Mouse (Mus musculus): ENCODE data around the gene Fmnl2. TPM values are rescaled to one million over a fixed set of nuclear protein-coding genes. Genes with fewer than 3 reads are reported as not detected.

Fmnl2 gene
- polyA plus RNA-seq, 1 experiment from 2014 or later, result 17.1 TPM

DNA sequence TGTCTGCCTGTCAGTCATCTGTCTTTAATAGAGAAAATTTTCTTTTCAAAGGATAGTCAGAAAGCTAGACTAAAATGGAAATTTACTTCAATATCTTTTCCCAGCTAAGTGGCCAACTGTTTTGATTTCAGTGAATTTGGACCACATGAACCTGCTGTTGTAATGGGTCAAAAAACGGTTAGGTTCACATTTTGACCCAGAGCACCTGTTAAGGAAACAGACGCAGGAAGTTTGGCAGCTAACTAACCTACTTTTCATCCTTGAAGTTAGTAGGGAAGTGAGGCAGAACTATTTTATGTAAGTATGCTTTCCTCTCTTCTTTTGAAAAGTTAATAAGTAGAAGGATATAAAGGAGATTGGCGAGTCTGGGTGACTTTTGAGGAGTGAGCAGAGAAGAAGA is 69.7 kb downstream of the Fmnl2 start:
- Histone ChIP-seq H3K4me3 (no peak overlapping the region), H3K27ac (no peak overlapping the region), H3K9me3 (replicated peaks) (no peaks in the 10 kb centered on the region), H3K36me3 (ENCODE audit: poor library complexity, severe bottlenecking) (no peaks in the 10 kb centered on the region), H3K27me3 (no peaks in the 10 kb centered on the region), H3K9ac (no peak overlapping the region), H3K4me1 (peaks cover 29% of the 10 kb centered on the region), H3K4me2 (no peak overlapping the region)
- ATAC-seq, result no peak
- WGBS, result 50% methylated on average over 3 of the region's 3 CpGs

DNA sequence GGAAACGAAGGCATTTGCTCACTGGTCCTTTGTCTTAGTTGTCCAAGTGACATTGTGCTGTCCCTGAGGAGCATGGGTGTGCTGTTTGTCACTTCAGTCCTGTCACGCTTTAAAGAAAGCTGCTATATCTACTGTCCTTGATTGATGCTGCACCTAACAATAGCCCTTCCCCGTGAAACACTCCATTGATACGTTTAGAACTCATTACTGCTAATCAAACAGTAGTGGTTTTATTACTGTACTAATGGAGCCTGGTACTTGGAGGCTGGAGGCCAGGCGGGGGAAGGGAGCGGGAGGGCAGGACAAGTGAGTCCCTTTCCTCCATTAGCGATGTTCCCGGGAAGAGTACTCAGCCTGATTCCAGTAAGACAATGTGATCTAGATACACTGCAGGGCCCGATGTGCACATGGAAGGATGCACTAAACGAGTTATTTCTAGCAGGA is 70.2 kb downstream of the Fmnl2 start:
- ATAC-seq, result peak; percentile 57; the same call in 1 of the 2 replicates
- H3K27ac ChIP-seq, result peak overlapping the region; percentile 48
- peak overlapping the region; percentile 31; the same call in 1 of the 2 replicates for H3K9ac ChIP-seq
- 12% methylated on average over 10 of the region's 10 CpGs for WGBS
- no peaks in the 10 kb centered on the region for H3K36me3 ChIP-seq (ENCODE audit: poor library complexity, severe bottlenecking)
- H3K4me3 ChIP-seq, result no peak overlapping the region
- peaks cover 29% of the 10 kb centered on the region for H3K4me1 ChIP-seq
- no peaks in the 10 kb centered on the region for H3K27me3 ChIP-seq
- H3K9me3 ChIP-seq (replicated peaks), result no peaks in the 10 kb centered on the region
- H3K4me2 ChIP-seq, result peak overlapping the region; percentile 11; the same call in 1 of the 2 replicates

DNA sequence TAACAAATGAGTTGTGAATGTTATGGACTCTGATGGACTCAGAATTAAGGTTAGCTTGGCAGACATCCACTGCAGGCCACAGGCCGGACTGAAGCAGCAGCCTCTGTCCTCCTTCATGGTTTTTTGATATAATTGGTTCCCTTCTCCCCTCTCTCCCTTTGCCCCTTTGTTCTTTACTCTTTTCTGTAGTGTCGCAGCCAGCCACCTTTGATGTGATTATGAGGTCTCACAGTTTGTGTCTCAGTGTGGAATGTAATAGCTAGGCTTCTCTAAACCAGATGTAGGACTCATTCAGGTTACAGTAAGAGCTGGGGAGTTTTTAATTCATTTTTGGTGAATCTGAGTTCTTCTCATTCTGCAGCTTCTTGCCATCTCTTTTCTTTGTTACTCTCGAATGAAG is 70.7 kb downstream of the Fmnl2 start:
- ATAC-seq, result peak; percentile 39; the same call in 1 of the 2 replicates

DNA sequence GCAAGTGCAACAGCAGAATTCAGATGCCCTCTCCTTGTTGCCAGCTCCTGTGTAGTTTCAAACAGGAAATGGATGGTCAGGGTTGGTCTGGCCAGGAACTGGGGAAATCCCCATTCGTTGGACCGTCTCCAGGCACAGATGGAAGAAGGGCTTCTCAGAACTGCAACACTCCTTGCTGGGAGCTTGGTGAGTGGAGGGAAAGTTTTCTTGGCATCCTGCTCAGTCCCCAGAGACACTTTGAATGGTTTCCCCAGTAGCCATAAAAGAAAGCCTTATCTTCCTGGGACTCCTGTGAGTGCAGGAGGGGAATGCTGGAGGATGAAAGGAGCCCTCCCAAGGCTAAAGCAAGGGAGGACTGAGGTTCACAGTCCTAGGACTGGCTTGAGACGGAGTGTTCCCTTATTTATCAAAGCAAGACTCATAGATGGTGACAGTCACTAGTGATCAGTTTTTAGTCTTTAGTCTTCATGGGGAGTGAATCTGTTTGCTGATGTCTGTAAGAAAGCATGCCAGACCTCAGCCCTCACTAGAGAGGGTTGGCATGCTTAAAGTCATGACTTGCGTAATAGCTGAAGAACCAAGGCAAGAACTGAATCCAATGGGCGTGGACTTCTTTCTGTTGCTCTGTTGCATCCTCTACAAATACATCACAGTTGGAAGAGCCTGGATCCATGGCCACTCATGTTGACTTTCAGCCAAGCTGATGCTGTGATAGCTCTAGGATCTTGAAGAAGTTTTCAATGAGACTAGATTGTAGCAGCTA is 72.6 kb downstream of the Fmnl2 start:
- Histone ChIP-seq H3K9me3 (replicated peaks) (no peaks in the 10 kb centered on the region), H3K36me3 (ENCODE audit: poor library complexity, severe bottlenecking) (no peaks in the 10 kb centered on the region), H3K4me2 (no peak overlapping the region), H3K27me3 (no peaks in the 10 kb centered on the region), H3K4me3 (no peak overlapping the region), H3K27ac (no peak overlapping the region), H3K4me1 (peaks cover 29% of the 10 kb centered on the region), H3K9ac (no peak overlapping the region)
- no peak for ATAC-seq
- WGBS, result 91% methylated on average over 5 of the region's 5 CpGs

More for the DNA sequence above, 70.7 kb downstream of the Fmnl2 start:
- Histone ChIP-seq H3K4me1 (peaks cover 29% of the 10 kb centered on the region), H3K36me3 (ENCODE audit: poor library complexity, severe bottlenecking) (no peaks in the 10 kb centered on the region), H3K4me3 (no peak overlapping the region), H3K27ac (peak overlapping the region; percentile 48), H3K9me3 (replicated peaks) (no peaks in the 10 kb centered on the region), H3K9ac (peak overlapping the region; percentile 31; the same call in 1 of the 2 replicates), H3K4me2 (peak overlapping the region; percentile 11; the same call in 1 of the 2 replicates), H3K27me3 (no peaks in the 10 kb centered on the region)
- 20% methylated on average over 3 of the region's 3 CpGs for WGBS

DNA sequence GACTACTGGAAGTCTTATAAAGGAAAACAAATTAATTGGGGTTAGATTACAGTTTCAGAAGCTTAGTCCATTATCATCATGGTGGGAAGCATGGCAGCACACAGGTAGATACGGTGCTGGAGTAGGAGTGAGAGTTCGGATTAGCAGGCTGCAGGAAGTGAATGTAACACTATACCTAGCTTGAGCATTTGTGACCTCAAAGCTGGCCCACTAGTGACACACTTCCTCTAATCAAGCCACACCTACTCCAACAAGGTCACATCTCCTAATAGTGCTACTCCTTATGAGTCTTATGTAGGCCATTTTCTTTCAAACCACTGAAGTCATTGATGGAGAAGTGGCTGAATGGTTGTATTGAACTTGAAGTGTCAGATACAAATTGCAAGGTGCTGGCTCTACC is 73.7 kb downstream of the Fmnl2 start:
- H3K36me3 ChIP-seq (ENCODE audit: poor library complexity, severe bottlenecking), result no peaks in the 10 kb centered on the region
- H3K9me3 ChIP-seq (replicated peaks), result no peaks in the 10 kb centered on the region
- no peak for ATAC-seq
- no peaks in the 10 kb centered on the region for H3K27me3 ChIP-seq
- no peak overlapping the region for H3K4me2 ChIP-seq
- 76% methylated on average over 2 of the region's 2 CpGs for WGBS
- no peak overlapping the region for H3K9ac ChIP-seq
- H3K4me1 ChIP-seq, result peaks cover 29% of the 10 kb centered on the region
- no peak overlapping the region for H3K27ac ChIP-seq
- H3K4me3 ChIP-seq, result no peak overlapping the region

DNA sequence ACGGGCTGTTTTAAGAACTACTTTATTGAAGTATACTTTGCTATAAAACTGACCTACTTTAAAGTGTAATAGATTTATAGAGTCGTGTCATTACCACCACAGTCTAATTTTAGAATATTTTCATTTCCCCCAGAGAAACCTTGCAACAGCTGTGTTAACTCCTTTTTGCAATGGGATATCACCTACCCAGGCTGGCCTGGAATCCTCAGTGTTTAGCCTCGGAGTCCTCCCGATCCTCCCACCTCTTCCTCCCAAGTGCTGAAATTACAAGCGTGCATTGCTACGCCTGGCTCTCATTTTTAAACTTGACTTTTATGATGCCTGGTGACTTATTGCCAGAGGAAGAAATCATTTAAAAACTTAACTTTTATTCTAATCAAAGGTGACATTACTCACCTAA is 78.2 kb downstream of the Fmnl2 start:
- no peaks in the 10 kb centered on the region for H3K9me3 ChIP-seq (replicated peaks)

DNA sequence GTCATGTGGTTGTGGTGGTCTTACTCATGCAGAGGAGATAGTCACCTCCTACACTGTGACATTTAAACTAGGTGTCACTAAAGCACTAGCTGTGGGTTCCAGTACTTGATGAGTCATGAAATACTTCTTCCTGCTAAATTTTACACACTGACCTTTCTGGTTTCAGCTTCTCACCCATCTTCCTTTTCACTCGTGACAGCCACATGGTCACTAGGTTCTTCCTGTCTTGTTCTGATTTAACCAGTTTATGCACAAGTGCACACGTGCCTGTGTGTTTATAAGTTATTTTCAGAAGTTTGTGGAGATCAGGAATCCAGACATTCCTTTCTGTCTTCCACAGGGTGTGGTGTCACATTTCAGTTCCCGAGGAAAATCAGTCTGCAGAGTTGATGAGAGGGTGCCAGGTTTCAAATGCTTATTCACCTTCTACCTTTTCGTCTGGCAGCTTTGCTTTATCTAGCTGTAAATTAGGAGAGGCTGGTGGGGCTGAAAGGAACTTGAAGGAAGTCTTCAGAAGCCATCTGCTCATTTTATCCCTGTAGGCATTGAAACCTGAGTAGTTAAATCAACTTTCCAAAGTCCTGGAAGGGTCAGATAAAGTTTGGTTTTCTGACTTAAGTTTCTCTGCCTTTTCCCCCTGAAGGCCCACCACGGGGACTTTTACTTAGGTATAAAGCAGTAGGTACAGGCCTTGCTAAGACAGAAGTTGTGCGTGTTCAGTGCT is 80.9 kb downstream of the Fmnl2 start:
- peaks cover 17% of the 10 kb centered on the region for H3K4me1 ChIP-seq
- H3K27me3 ChIP-seq, result no peaks in the 10 kb centered on the region
- no peak overlapping the region for H3K4me2 ChIP-seq
- no peaks in the 10 kb centered on the region for H3K36me3 ChIP-seq (ENCODE audit: poor library complexity, severe bottlenecking)
- no peak overlapping the region for H3K9ac ChIP-seq
- WGBS, result 54% methylated on average over 6 of the region's 6 CpGs
- H3K4me3 ChIP-seq, result no peak overlapping the region
- no peak for ATAC-seq
- H3K9me3 ChIP-seq (replicated peaks), result no peaks in the 10 kb centered on the region
- H3K27ac ChIP-seq, result no peak overlapping the region

More for the DNA sequence above, 78.2 kb downstream of the Fmnl2 start:
- Histone ChIP-seq H3K27me3 (no peaks in the 10 kb centered on the region), H3K9ac (no peak overlapping the region), H3K4me3 (no peak overlapping the region), H3K27ac (no peak overlapping the region), H3K4me2 (no peak overlapping the region), H3K36me3 (ENCODE audit: poor library complexity, severe bottlenecking) (no peaks in the 10 kb centered on the region), H3K4me1 (peaks cover 17% of the 10 kb centered on the region; the same call in 1 of the 2 replicates)
- ATAC-seq, result no peak
- WGBS, result 93% methylated on average over 6 of the region's 6 CpGs

DNA sequence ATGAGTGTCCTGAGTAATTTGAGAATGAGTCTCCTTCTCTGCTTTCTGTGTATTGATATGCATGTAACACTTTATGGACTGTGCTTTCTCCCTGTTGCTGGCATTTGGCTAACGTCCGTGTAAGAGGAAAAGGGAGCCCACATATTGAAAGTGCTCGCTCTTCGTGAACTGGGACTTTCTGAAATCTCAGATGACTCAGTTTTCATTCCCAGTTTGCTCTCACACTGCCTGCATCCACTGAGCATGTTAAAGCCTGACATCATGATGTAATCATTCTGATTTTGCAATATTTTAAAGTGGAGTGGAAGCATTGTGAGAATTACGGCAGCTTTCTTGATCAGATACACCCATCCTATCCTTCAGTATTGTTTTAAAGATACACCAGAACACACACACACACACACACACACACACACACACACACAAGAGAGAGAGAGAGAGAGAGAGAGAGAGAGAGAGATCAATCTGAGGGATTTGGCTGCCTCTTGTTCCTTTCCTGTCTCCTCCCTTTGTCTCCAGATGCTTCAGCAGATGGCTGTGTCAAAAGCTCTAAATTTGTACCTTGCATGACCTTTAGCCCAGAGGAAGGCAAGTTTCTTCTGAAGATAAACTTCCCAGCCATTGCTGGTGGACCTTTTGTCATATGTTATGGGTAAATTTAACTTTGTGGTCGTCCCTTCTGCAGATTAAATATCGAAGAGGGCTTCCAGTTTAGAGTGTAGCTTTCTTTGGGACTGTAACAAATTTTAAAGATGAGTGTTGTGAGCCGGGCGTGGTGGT is 86.2 kb downstream of the Fmnl2 start:
- no peak for ATAC-seq

DNA sequence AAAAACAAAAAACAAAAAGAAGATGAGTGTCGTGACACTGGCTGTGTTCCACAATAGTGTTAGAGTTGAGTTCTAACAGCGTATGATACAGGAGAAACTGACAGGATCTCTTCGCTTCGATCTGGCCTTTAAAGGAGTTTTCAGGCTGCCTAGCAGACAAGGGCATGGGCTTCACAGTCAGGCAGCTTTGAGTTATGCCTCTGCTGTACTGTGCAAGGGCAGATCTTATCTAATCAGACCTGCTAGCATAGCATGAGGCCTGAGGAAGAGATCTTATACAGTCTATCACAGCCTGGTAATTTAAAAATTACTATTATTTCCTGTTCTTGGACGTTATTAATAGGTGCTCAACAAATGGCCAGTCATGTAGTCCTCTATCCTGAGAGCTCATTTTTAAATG is 86.9 kb downstream of the Fmnl2 start:
- Histone ChIP-seq H3K4me2 (no peak overlapping the region), H3K36me3 (ENCODE audit: poor library complexity, severe bottlenecking) (no peaks in the 10 kb centered on the region), H3K9me3 (replicated peaks) (no peaks in the 10 kb centered on the region), H3K27ac (no peak overlapping the region), H3K4me1 (peaks cover 33% of the 10 kb centered on the region), H3K4me3 (no peak overlapping the region), H3K9ac (no peak overlapping the region), H3K27me3 (no peaks in the 10 kb centered on the region)
- ATAC-seq, result no peak
- WGBS, result 85% methylated on average over 5 of the region's 5 CpGs

More for the DNA sequence above, 86.2 kb downstream of the Fmnl2 start:
- Histone ChIP-seq H3K36me3 (ENCODE audit: poor library complexity, severe bottlenecking) (no peaks in the 10 kb centered on the region), H3K27me3 (no peaks in the 10 kb centered on the region), H3K27ac (0 out of 2 replicates have a peak overlapping the region, but pooled peaks have one; percentile 25), H3K9me3 (replicated peaks) (no peaks in the 10 kb centered on the region), H3K9ac (no peak overlapping the region), H3K4me1 (peaks cover 37% of the 10 kb centered on the region), H3K4me3 (no peak overlapping the region), H3K4me2 (no peak overlapping the region)
- WGBS, result 83% methylated on average over 9 of the region's 9 CpGs

DNA sequence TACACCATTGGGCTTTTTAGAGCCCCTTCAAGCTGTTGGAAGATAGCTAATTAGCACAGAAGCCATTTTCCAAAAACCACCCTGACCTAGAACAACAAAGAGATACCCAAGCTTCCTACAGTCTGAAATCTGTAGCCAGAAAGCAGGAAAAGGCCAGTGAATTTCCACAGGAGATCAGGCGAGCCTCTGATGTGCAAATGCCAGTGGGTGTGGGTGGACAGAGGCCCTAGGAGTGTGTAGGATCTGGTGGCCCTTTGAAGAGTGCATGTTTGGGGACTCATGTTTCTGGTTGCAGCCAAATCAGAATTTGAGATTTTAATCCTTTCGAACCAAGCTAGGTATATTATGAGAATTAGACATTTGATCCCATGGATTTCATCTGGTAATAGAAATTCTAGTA is 88.4 kb downstream of the Fmnl2 start:
- 12% methylated on average over 2 of the region's 2 CpGs for WGBS
- Histone ChIP-seq H3K4me1 (peaks cover 36% of the 10 kb centered on the region), H3K9me3 (replicated peaks) (no peaks in the 10 kb centered on the region), H3K27ac (peak overlapping the region; percentile 80), H3K4me2 (peak overlapping the region; percentile 24; the same call in 1 of the 2 replicates), H3K27me3 (no peaks in the 10 kb centered on the region), H3K4me3 (no peak overlapping the region), H3K36me3 (ENCODE audit: poor library complexity, severe bottlenecking) (no peaks in the 10 kb centered on the region), H3K9ac (0 out of 2 replicates have a peak overlapping the region, but pooled peaks have one; percentile 21)
- ATAC-seq, result peak; percentile 42; the same call in 1 of the 2 replicates

DNA sequence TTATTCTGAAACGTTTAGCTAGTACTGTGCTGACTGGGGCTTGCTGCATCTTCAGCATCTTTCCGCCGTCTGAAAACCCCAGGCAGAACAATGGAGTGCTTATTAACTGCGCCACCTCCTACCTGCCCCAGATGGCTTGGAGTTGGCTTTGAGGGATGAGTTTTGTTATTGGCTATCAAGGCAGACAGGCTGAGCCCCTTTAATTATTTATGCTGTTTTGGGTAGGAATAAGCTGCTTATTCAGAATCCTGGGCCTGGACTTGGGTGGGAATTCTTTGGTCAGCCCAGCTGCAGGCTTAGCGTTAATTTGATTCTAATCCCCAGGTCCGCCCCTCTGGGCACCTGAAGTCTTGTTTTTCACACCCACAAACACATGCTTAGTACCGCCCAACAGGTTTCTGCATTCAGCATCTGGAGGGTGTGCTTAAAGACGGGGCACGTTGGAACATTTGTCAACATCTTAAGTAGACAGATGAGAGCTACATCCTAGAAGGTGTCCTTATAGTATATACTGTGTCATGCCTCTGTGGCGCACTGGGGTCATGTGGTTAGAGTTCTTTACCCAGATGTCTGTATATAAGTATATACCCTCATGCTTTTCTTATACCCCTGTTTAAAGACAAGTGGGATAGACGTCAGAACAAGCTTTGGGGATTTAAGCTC is 89.0 kb downstream of the Fmnl2 start:
- Histone ChIP-seq H3K9me3 (replicated peaks) (no peaks in the 10 kb centered on the region), H3K9ac (0 out of 2 replicates have a peak overlapping the region, but pooled peaks have one; percentile 21), H3K4me1 (peaks cover 36% of the 10 kb centered on the region), H3K4me3 (no peak overlapping the region), H3K27ac (peak overlapping the region; percentile 80), H3K4me2 (peak overlapping the region; percentile 24; the same call in 1 of the 2 replicates), H3K36me3 (ENCODE audit: poor library complexity, severe bottlenecking) (no peaks in the 10 kb centered on the region), H3K27me3 (no peaks in the 10 kb centered on the region)
- 14% methylated on average over 11 of the region's 11 CpGs for WGBS
- peak; percentile 79 for ATAC-seq

Measured in forebrain, embryonic 13.5 days (tissue).